Mouse (Mus musculus) brain, embryonic 14.5 days (tissue): ENCODE data around the gene Aff3.

ENCODE experiments used
- CTCF ChIP-seq: fragments of 200-500 bp; IDR thresholded peaks from 2 replicates; pipeline ENCODE4 v1.5.1; 2012; ENCODE audit warnings: inconsistent platforms, mild to moderate bottlenecking, moderate library complexity, borderline replicate concordance; ENCODE audit not compliant: insufficient read depth, insufficient read length; ENCODE audit errors: extremely low read depth
- POLR2A ChIP-seq: fragments of 200-500 bp; IDR thresholded peaks from 2 replicates; pipeline ENCODE4 v1.6.1; 2012; ENCODE audit warnings: mild to moderate bottlenecking, inconsistent platforms, borderline replicate concordance; ENCODE audit not compliant: poor library complexity, insufficient read depth, insufficient read length, severe bottlenecking; ENCODE audit errors: extremely low read depth

GRCm38 (mm10) chr1:38222160-38222559 lies 442.6 kb downstream of the Aff3 start:
- no peak for TF ChIP-seq CTCF
- no peak for TF ChIP-seq POLR2A
